Mouse (Mus musculus): Measurements from ENCODE around the gene Tbc1d22b. TPM values are rescaled to one million over a fixed set of nuclear protein-coding genes. Genes with fewer than 3 reads are reported as not detected.
"Not testable (repeated sequence)": the region's sequence is repeated elsewhere in the genome, so short reads cannot be mapped to it uniquely, and the experiment has no call there.

The Tbc1d22b gene
- polyA plus RNA-seq, 1 experiment from 2014 or later: 19.1 TPM

- WGBS: 93% methylated on average over 5 of the region's 5 CpGs
- not testable (repeated sequence) for H3K4me2 ChIP-seq (replicated peaks); H3K4me1 ChIP-seq; H3K27me3 ChIP-seq; H3K9ac ChIP-seq; H3K27ac ChIP-seq; H3K9me3 ChIP-seq; H3K4me3 ChIP-seq; H3K36me3 ChIP-seq; ATAC-seq (ENCODE audit: insufficient number of reproducible peaks, insufficient read depth, low FRiP score, low TSS enrichment)
Observed at GRCm38 (mm10) chr17:29518665-29519064, 30.9 kb upstream of the Tbc1d22b start.

- ATAC-seq (ENCODE audit: insufficient number of reproducible peaks, insufficient read depth, low FRiP score, low TSS enrichment): no peak
- no peaks in the 10 kb centered on the region for H3K9me3 ChIP-seq
- H3K27ac ChIP-seq: no peak overlapping the region
- H3K36me3 ChIP-seq: no peaks in the 10 kb centered on the region
- H3K4me3 ChIP-seq: no peak overlapping the region
- no peak overlapping the region for H3K4me2 ChIP-seq (replicated peaks)
- H3K27me3 ChIP-seq: no peaks in the 10 kb centered on the region
- no peaks in the 10 kb centered on the region for H3K4me1 ChIP-seq
- no peak overlapping the region for H3K9ac ChIP-seq
- WGBS: 75% methylated on average over 8 of the region's 8 CpGs
Observed at GRCm38 (mm10) chr17:29519731-29520130, 29.9 kb upstream of the Tbc1d22b start.

GRCm38 (mm10) chr17:29525613-29526012 lies 24.0 kb upstream of the Tbc1d22b start:
- 0 out of 2 replicates have a peak, but pooled peaks cover 6% of the 10 kb centered on the region for H3K9me3 ChIP-seq
- WGBS: 83% methylated on average over 2 of the region's 2 CpGs
- no peak overlapping the region for H3K4me2 ChIP-seq (replicated peaks)
- no peaks in the 10 kb centered on the region for H3K4me1 ChIP-seq
- no peak overlapping the region for H3K4me3 ChIP-seq
- ATAC-seq (ENCODE audit: insufficient number of reproducible peaks, insufficient read depth, low FRiP score, low TSS enrichment): no peak
- no peaks in the 10 kb centered on the region for H3K36me3 ChIP-seq
- H3K27ac ChIP-seq: no peak overlapping the region
- no peaks in the 10 kb centered on the region for H3K27me3 ChIP-seq
- no peak overlapping the region for H3K9ac ChIP-seq

- 79% methylated on average over 8 of the region's 8 CpGs for WGBS
Observed at GRCm38 (mm10) chr17:29528568-29529187, 20.9 kb upstream of the Tbc1d22b start.

GRCm38 (mm10) chr17:29530508-29530907 lies 19.1 kb upstream of the Tbc1d22b start:
- Histone ChIP-seq H3K36me3 (no peaks in the 10 kb centered on the region), H3K9me3 (0 out of 2 replicates have a peak, but pooled peaks cover 3% of the 10 kb centered on the region), H3K4me1 (no peaks in the 10 kb centered on the region), H3K27ac (no peak overlapping the region), H3K27me3 (no peaks in the 10 kb centered on the region), H3K9ac (no peak overlapping the region), H3K4me2 (replicated peaks) (no peak overlapping the region), H3K4me3 (no peak overlapping the region)
- ATAC-seq (ENCODE audit: insufficient number of reproducible peaks, insufficient read depth, low FRiP score, low TSS enrichment): no peak
- 88% methylated on average over 6 of the region's 6 CpGs for WGBS

More at GRCm38 (mm10) chr17:29528568-29529187, 20.9 kb upstream of the Tbc1d22b start:
- H3K9me3 ChIP-seq: 0 out of 2 replicates have a peak, but pooled peaks cover 6% of the 10 kb centered on the region
- H3K4me3 ChIP-seq: no peak overlapping the region
- no peak for ATAC-seq (ENCODE audit: insufficient number of reproducible peaks, insufficient read depth, low FRiP score, low TSS enrichment)
- H3K27me3 ChIP-seq: no peaks in the 10 kb centered on the region
- H3K4me2 ChIP-seq (replicated peaks): no peak overlapping the region
- no peaks in the 10 kb centered on the region for H3K4me1 ChIP-seq
- H3K36me3 ChIP-seq: no peaks in the 10 kb centered on the region
- no peak overlapping the region for H3K9ac ChIP-seq
- H3K27ac ChIP-seq: no peak overlapping the region

- Histone ChIP-seq H3K36me3 (no peaks in the 10 kb centered on the region), H3K9ac (no peak overlapping the region), H3K4me3 (no peak overlapping the region), H3K27ac (0 out of 2 replicates have a peak overlapping the region, but pooled peaks have one; percentile 0), H3K9me3 (no peaks in the 10 kb centered on the region), H3K4me1 (no peaks in the 10 kb centered on the region), H3K27me3 (no peaks in the 10 kb centered on the region), H3K4me2 (replicated peaks) (no peak overlapping the region)
- 80% methylated on average over 9 of the region's 9 CpGs for WGBS
- no peak for ATAC-seq (ENCODE audit: insufficient number of reproducible peaks, insufficient read depth, low FRiP score, low TSS enrichment)
Observed at GRCm38 (mm10) chr17:29531278-29531677, 18.3 kb upstream of the Tbc1d22b start.

- 0 out of 2 replicates have a peak, but pooled peaks have one; percentile 15 for ATAC-seq (ENCODE audit: insufficient number of reproducible peaks, insufficient read depth, low FRiP score, low TSS enrichment)
- no peak overlapping the region for H3K9ac ChIP-seq
Observed at GRCm38 (mm10) chr17:29531757-29532384, 17.7 kb upstream of the Tbc1d22b start.

GRCm38 (mm10) chr17:29533866-29534265 lies 15.7 kb upstream of the Tbc1d22b start:
- Histone ChIP-seq H3K36me3 (no peaks in the 10 kb centered on the region), H3K4me2 (replicated peaks) (no peak overlapping the region), H3K9me3 (no peaks in the 10 kb centered on the region), H3K9ac (no peak overlapping the region), H3K4me3 (no peak overlapping the region), H3K27me3 (no peaks in the 10 kb centered on the region), H3K27ac (no peak overlapping the region), H3K4me1 (no peaks in the 10 kb centered on the region)
- WGBS: 87% methylated on average over 11 of the region's 11 CpGs
- ATAC-seq (ENCODE audit: insufficient number of reproducible peaks, insufficient read depth, low FRiP score, low TSS enrichment): no peak

More at GRCm38 (mm10) chr17:29531757-29532384, 17.7 kb upstream of the Tbc1d22b start:
- H3K4me2 ChIP-seq (replicated peaks): no peak overlapping the region
- no peaks in the 10 kb centered on the region for H3K36me3 ChIP-seq
- no peaks in the 10 kb centered on the region for H3K9me3 ChIP-seq
- no peaks in the 10 kb centered on the region for H3K4me1 ChIP-seq
- H3K27ac ChIP-seq: 0 out of 2 replicates have a peak overlapping the region, but pooled peaks have one; percentile 0
- 73% methylated on average over 10 of the region's 10 CpGs for WGBS
- H3K27me3 ChIP-seq: no peaks in the 10 kb centered on the region
- no peak overlapping the region for H3K4me3 ChIP-seq

- no peak overlapping the region for H3K9ac ChIP-seq
- no peak for ATAC-seq (ENCODE audit: insufficient number of reproducible peaks, insufficient read depth, low FRiP score, low TSS enrichment)
- H3K27me3 ChIP-seq: no peaks in the 10 kb centered on the region
- H3K9me3 ChIP-seq: no peaks in the 10 kb centered on the region
- no peak overlapping the region for H3K4me3 ChIP-seq
- H3K4me2 ChIP-seq (replicated peaks): no peak overlapping the region
- H3K36me3 ChIP-seq: no peaks in the 10 kb centered on the region
- H3K4me1 ChIP-seq: no peaks in the 10 kb centered on the region
- H3K27ac ChIP-seq: no peak overlapping the region
- 83% methylated on average over 8 of the region's 8 CpGs for WGBS
Observed at GRCm38 (mm10) chr17:29540426-29540825, 9.2 kb upstream of the Tbc1d22b start.

- no peak overlapping the region for H3K9ac ChIP-seq
- 79% methylated on average over 14 of the region's 14 CpGs for WGBS
- H3K9me3 ChIP-seq: no peaks in the 10 kb centered on the region
- H3K4me3 ChIP-seq: no peak overlapping the region
- H3K4me2 ChIP-seq (replicated peaks): no peak overlapping the region
- ATAC-seq (ENCODE audit: insufficient number of reproducible peaks, insufficient read depth, low FRiP score, low TSS enrichment): no peak
- no peaks in the 10 kb centered on the region for H3K4me1 ChIP-seq
- no peak overlapping the region for H3K27ac ChIP-seq
- no peaks in the 10 kb centered on the region for H3K36me3 ChIP-seq
- H3K27me3 ChIP-seq: no peaks in the 10 kb centered on the region
Observed at GRCm38 (mm10) chr17:29541419-29541818, 8.2 kb upstream of the Tbc1d22b start.

GRCm38 (mm10) chr17:29542831-29543690 lies 6.5 kb upstream of the Tbc1d22b start:
- WGBS: 86% methylated on average over 19 of the region's 19 CpGs
- no peaks in the 10 kb centered on the region for H3K36me3 ChIP-seq
- no peaks in the 10 kb centered on the region for H3K9me3 ChIP-seq
- H3K27ac ChIP-seq: no peak overlapping the region
- no peak overlapping the region for H3K4me2 ChIP-seq (replicated peaks)
- H3K4me3 ChIP-seq: no peak overlapping the region
- H3K9ac ChIP-seq: no peak overlapping the region
- no peak for ATAC-seq (ENCODE audit: insufficient number of reproducible peaks, insufficient read depth, low FRiP score, low TSS enrichment)
- no peaks in the 10 kb centered on the region for H3K27me3 ChIP-seq
- no peaks in the 10 kb centered on the region for H3K4me1 ChIP-seq

Data from embryonic facial prominence, embryonic 12.5 days (tissue).